Mouse (Mus musculus) ES-E14 (cell line): ENCODE measurements around the gene Vmn2r71. TPM values are rescaled to one million over a fixed set of nuclear protein-coding genes. Genes with fewer than 3 reads are reported as not detected.
A peak's percentile ranks its signal among the peaks of the same experiment; 100 is the strongest.

Experiments used
- DNase-seq: peaks from one replicate; pipeline ENCODE4 v3.0.0-alpha.2; 2013; ENCODE audit warnings: low read depth, low spot score
- H3K27ac ChIP-seq: 2 replicates; pipeline ENCODE4 v1.5.1; 2012; ENCODE audit warnings: low read depth, mild to moderate bottlenecking, low read length, moderate library complexity, mixed read lengths; ENCODE audit not compliant: poor library complexity, insufficient read depth, severe bottlenecking
- H3K36me3 ChIP-seq: 2 replicates; pipeline ENCODE4 v1.6.1; 2012; ENCODE audit warnings: mild to moderate bottlenecking, low read length, moderate library complexity, mixed read lengths; ENCODE audit not compliant: control insufficient read depth, poor library complexity, insufficient read depth, severe bottlenecking
- H3K4me1 ChIP-seq, 2 experiments: fragments of 150-350 bp in 1 of 2; sonication (generic) in 1 of 2; 2 replicates each; pipeline ENCODE4 v1.6.1; 2012; ENCODE audit warnings: low read length in 2 of 2, mild to moderate bottlenecking in 1 of 2, mixed read lengths in 1 of 2; ENCODE audit not compliant: control insufficient read depth in 2 of 2, insufficient read depth in 2 of 2, poor library complexity in 1 of 2
- H3K4me3 ChIP-seq, 2 experiments: fragments of 150-350 bp in 1 of 2; sonication (generic) in 1 of 2; 2 replicates each; pipeline ENCODE4 v1.5.1; 2012; ENCODE audit warnings: low read length in 2 of 2, low read depth in 1 of 2, mild to moderate bottlenecking in 1 of 2, mixed read lengths in 1 of 2; ENCODE audit not compliant: insufficient read depth in 1 of 2, poor library complexity in 1 of 2, severe bottlenecking in 1 of 2
- H3K9ac ChIP-seq: 2 replicates; pipeline ENCODE4 v1.6.1; 2012; ENCODE audit warnings: low read depth, mild to moderate bottlenecking, low read length, mixed read lengths; ENCODE audit not compliant: poor library complexity, insufficient read depth, severe bottlenecking
- H3K9me3 ChIP-seq: fragments of 150-350 bp; sonication (generic); 2 replicates; pipeline ENCODE4 v1.6.1; 2012; ENCODE audit warnings: low read depth, mild to moderate bottlenecking, low read length; ENCODE audit not compliant: control insufficient read depth, insufficient read depth
- CHD2 ChIP-seq: IDR thresholded peaks from 2 replicates; pipeline ENCODE4 v1.6.1; 2014; ENCODE audit warnings: mild to moderate bottlenecking, low read depth, low read length, inconsistent platforms
- HCFC1 ChIP-seq: IDR thresholded peaks from 2 replicates; pipeline ENCODE4 v1.6.1; 2012; ENCODE audit warnings: low read length, inconsistent platforms, borderline replicate concordance; ENCODE audit not compliant: insufficient read depth
- MAFK ChIP-seq: IDR thresholded peaks from 2 replicates; pipeline ENCODE4 v1.6.1; 2014; ENCODE audit warnings: mild to moderate bottlenecking, low read depth, low read length, inconsistent platforms; ENCODE audit not compliant: insufficient read depth
- ZC3H11A ChIP-seq: IDR thresholded peaks from 2 replicates; pipeline ENCODE4 v1.6.1; 2012; ENCODE audit warnings: low read depth, mild to moderate bottlenecking, inconsistent platforms, low read length, borderline replicate concordance
- ZNF384 ChIP-seq: IDR thresholded peaks from 2 replicates; pipeline ENCODE4 v1.6.1; 2012; ENCODE audit warnings: low read depth, low read length, inconsistent platforms
- in situ Hi-C, 2 experiments: fragments of 600-800 bp; cut with MboI; formaldehyde crosslinking; loops; one replicate each; pipeline ENCODE4 v1.15.1; 2025; ENCODE audit warnings: low sequenced_read_pairs in 2 of 2, inconsistent platforms in 1 of 2; ENCODE audit not compliant: unreplicated experiment in 2 of 2
- total RNA-seq: library from RNA; depleted of rRNA; stranded (reverse); fragments of 300-350 nt; gene quantifications from 2 replicates; pipeline ENCODE4 v1.2.3, GENCODE M21; 2012; rRNA removed

Gene Vmn2r71
- not detected in 2 replicates for total RNA-seq

DNA sequence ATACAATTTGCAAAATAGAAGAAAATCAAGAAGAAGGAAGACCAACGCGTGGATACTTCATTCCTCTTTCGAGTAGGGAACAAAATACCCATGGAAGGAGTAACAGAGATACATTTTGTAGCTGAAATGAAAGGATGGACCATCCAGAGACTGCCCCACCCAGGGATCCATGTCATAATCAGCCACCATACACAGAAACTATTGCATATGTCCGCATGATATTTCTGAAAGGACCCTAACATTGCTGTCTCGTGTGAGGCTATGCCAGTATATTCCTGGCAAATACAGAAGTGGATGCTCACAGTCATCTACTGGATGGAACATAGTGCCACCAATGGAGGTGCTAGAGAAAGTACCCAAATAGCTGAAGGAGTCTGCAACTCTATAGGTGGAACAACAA lies at the start of gene Vmn2r71:
TSS of gene Vmn2r71 (plus strand) at position 301 of the 400 bp plus-strand sequence.
- in situ Hi-C loops: no loop called here
- no peak for DNase-seq
- Histone ChIP-seq H3K9me3 (no peaks in the 10 kb centered on the region), H3K9ac (no peak within 1 kb of the TSS), H3K27ac (no peak within 1 kb of the TSS), H3K36me3 (no peaks in the 10 kb centered on the region), H3K4me3 (no peak within 1 kb of the TSS), H3K4me1 (no peaks in the 10 kb centered on the region)
- no peak for TF ChIP-seq ZNF384
- no peak for TF ChIP-seq HCFC1
- no peak for TF ChIP-seq CHD2
- no peak for TF ChIP-seq MAFK
- no peak for TF ChIP-seq ZC3H11A

DNA sequence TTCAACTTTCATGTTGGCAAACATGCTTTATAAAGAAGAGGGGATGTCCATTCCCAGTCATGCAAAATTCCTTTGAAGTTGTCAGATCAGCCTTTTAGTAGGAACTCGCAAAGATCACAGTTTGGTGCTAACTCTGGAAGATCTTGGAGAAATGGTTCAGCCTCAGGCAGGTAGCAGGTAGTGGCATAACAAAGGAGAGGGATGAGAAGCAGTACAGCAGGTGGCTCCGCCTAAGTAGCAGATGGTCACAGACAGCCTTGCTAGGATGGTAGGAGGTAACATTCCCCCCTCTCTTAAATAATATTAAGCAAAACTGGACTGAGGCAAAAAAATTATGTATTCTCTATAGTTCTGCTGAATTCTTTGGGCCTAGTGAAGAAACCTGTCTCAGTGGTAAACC lies 20.8 kb upstream of the Vmn2r71 start:
- no peak overlapping the region for H3K9ac ChIP-seq
- in situ Hi-C loops: no loop called here
- DNase-seq: peak; percentile 46
- H3K36me3 ChIP-seq: no peaks in the 10 kb centered on the region
- H3K9me3 ChIP-seq: no peaks in the 10 kb centered on the region
- TF ChIP-seq HCFC1: no peak
- no peak for TF ChIP-seq ZC3H11A
- no peak for TF ChIP-seq CHD2
- TF ChIP-seq MAFK: no peak
- no peak for TF ChIP-seq ZNF384
- H3K27ac ChIP-seq: peak overlapping the region; percentile 56; the same call in 1 of the 2 replicates
- H3K4me1 ChIP-seq: peaks cover 0 to 6% of the 10 kb centered on the region in 2 experiments; a peak in 1 of 4 replicates
- H3K4me3 ChIP-seq: no peak overlapping the region

DNA sequence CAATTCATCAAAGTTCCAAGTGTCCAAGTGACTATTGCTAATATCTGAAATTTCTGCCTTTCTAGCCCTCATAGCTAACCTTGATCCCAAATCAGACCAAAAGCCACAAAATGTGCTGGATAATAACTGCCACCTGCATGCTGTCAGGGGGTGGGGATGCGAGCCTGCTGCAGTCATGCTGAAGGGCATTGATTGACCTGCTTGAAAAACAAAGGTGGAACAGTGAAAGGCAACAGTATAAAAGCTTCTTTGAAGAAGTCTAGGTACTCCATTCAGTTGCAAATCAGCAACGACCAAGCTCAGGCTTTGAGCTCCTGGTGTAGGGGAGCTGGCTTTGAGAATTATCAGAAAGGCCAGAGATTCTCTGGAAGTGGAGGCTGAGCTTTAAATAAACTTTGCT lies 19.8 kb upstream of the Vmn2r71 start:
- in situ Hi-C loops: no loop called here
- 0 out of 4 replicates have a peak overlapping the region, but pooled peaks of 1 of the 2 experiments have one; percentile 5 for H3K4me3 ChIP-seq
- peak overlapping the region; percentile 58; the same call in 1 of the 2 replicates for H3K27ac ChIP-seq
- no peaks in the 10 kb centered on the region for H3K9me3 ChIP-seq
- peaks cover 0 to 6% of the 10 kb centered on the region in 2 experiments; a peak in 1 of 4 replicates for H3K4me1 ChIP-seq
- H3K9ac ChIP-seq: no peak overlapping the region
- DNase-seq: peak; percentile 27
- no peaks in the 10 kb centered on the region for H3K36me3 ChIP-seq
- TF ChIP-seq CHD2 (no peak), ZC3H11A (no peak), MAFK (no peak), ZNF384 (no peak), HCFC1 (no peak)

DNA sequence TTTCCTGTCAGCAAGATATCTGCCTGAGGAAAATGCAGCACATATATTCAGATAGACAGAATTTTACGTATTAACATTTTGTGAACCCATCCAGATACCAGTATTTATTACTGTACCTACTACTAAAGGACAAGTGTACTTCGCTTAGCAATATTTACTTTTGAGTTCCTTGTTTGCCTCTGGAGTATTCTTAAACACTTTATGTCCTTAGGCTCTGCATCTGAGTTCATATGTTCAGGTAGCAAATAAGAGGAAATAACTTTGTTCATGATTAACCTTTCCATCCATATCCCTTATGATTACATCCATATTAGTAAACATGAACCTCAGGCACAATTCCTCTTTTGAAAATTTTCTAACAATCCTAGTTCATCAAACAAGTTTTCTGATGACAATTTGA lies 6.2 kb downstream of the Vmn2r71 start, which contains the start of gene Vmn2r70:
TSS of gene Vmn2r70 (minus strand) at position 101 of the 400 bp plus-strand sequence.
- Histone ChIP-seq H3K9me3 (no peaks in the 10 kb centered on the region), H3K4me1 (no peaks in the 10 kb centered on the region), H3K4me3 (no peak within 1 kb of the TSS), H3K9ac (no peak within 1 kb of the TSS), H3K27ac (no peak within 1 kb of the TSS), H3K36me3 (no peaks in the 10 kb centered on the region)
- in situ Hi-C loops: no loop called here
- no peak for DNase-seq
- TF ChIP-seq HCFC1 (no peak), ZNF384 (no peak), CHD2 (no peak), MAFK (no peak), ZC3H11A (no peak)

Other genes starting within 250 kb of the Vmn2r71 start
- gene Vmn2r69, start 147.2 kb upstream of the Vmn2r71 start, total RNA-seq: not detected in 2 replicates
- not detected in 2 replicates for gene Vmn2r70, start 6.1 kb downstream of the Vmn2r71 start, total RNA-seq
- gene Vmn2r72, start 192.0 kb downstream of the Vmn2r71 start, total RNA-seq: not detected in 2 replicates